Mouse (Mus musculus): Measurements from ENCODE around the gene Ccin. TPM values are rescaled to one million over a fixed set of nuclear protein-coding genes. Genes with fewer than 3 reads are reported as not detected.

Ccin gene
- polyA plus RNA-seq, 1 experiment = 0.04 TPM

DNA sequence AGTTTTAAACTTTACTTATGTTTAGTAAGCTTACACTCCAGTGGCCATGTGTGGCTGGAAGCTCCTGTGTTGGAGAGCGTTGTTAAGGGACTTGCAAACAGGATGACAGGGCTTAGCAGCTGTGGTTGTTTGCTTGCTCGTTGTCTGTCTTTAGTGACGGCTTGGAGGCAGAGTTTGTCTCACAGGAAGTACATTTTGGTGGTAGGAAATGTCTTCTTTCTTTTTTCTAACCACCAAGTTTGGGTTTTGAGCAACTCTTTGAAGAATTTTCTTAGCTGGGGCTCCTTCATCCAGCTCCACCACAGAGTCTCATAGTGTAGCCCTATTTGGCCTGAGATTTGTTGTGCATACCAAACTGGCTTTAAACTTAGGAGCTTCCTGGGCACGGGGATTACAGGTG lies 39.0 kb downstream of the Ccin start:
- H3ac ChIP-seq (ENCODE audit: control insufficient read depth, insufficient read length, low read depth) = no peak overlapping the region
- peaks cover 31% of the 10 kb centered on the region for H3K79me3 ChIP-seq (ENCODE audit: low read depth)
- no peaks in the 10 kb centered on the region for H3K27me3 ChIP-seq (ENCODE audit: control insufficient read depth, insufficient read depth, insufficient read length)
- TF ChIP-seq CEBPB (IDR thresholded peaks at IDR 0.05; ENCODE audit: low read depth) (no peak), USF1 (IDR thresholded peaks at IDR 0.05; ENCODE audit: low read depth) (no peak), MYOG (IDR thresholded peaks at IDR 0.05; ENCODE audit: control insufficient read depth, extremely low read depth, insufficient read length) (no peak), MYOD1 (IDR thresholded peaks at IDR 0.05; ENCODE audit: control insufficient read depth, insufficient read length, low read depth) (no peak), CTCF (IDR thresholded peaks at IDR 0.05; ENCODE audit: control insufficient read depth, insufficient read depth, insufficient read length) (no peak), FOSL1 (IDR thresholded peaks at IDR 0.05; ENCODE audit: insufficient read depth, low read length, poor library complexity, severe bottlenecking) (no peak), MAX (IDR thresholded peaks at IDR 0.05) (no peak)
- peaks cover 100% of the 10 kb centered on the region for H3K36me3 ChIP-seq (ENCODE audit: control insufficient read depth, insufficient read depth)
- peaks cover 67% of the 10 kb centered on the region for H3K79me2 ChIP-seq (ENCODE audit: control insufficient read depth, insufficient read depth)
- H3K4me3 ChIP-seq (ENCODE audit: insufficient read depth, poor library complexity, severe bottlenecking) = no peak overlapping the region

DNA sequence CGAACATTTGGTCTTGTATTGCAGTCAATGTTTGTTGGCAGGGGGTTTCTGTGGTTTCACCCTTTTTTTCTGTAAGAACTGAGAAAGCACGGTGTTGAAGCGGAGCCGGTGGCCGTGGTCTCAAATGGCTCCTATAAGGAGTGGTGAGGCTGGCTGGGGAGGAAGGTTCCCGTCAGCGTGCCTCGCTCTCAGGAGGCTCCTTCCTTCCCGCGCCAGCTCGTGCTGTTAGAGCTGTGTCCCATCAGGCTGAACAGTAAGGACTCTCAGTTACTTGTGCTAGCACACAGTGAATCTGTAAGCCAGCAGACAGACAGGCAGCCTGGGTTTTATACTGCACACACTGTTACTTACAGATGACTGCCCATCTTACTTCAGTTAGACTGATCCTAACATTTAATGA lies 39.5 kb downstream of the Ccin start:
- no peak overlapping the region for H3K4me3 ChIP-seq (ENCODE audit: insufficient read depth, poor library complexity, severe bottlenecking)
- H3ac ChIP-seq (ENCODE audit: control insufficient read depth, insufficient read length, low read depth) = no peak overlapping the region
- H3K79me2 ChIP-seq (ENCODE audit: control insufficient read depth, insufficient read depth) = peaks cover 62% of the 10 kb centered on the region
- no peaks in the 10 kb centered on the region for H3K27me3 ChIP-seq (ENCODE audit: control insufficient read depth, insufficient read depth, insufficient read length)
- peaks cover 99% of the 10 kb centered on the region for H3K36me3 ChIP-seq (ENCODE audit: control insufficient read depth, insufficient read depth)
- TF ChIP-seq USF1 (IDR thresholded peaks at IDR 0.05; ENCODE audit: low read depth) (no peak), MYOG (IDR thresholded peaks at IDR 0.05; ENCODE audit: control insufficient read depth, extremely low read depth, insufficient read length) (no peak), FOSL1 (IDR thresholded peaks at IDR 0.05; ENCODE audit: insufficient read depth, low read length, poor library complexity, severe bottlenecking) (no peak), MAX (IDR thresholded peaks at IDR 0.05) (no peak), CEBPB (IDR thresholded peaks at IDR 0.05; ENCODE audit: low read depth) (no peak), MYOD1 (IDR thresholded peaks at IDR 0.05; ENCODE audit: control insufficient read depth, insufficient read length, low read depth) (no peak), CTCF (IDR thresholded peaks at IDR 0.05; ENCODE audit: control insufficient read depth, insufficient read depth, insufficient read length) (no peak)
- H3K79me3 ChIP-seq (ENCODE audit: low read depth) = peaks cover 27% of the 10 kb centered on the region

DNA sequence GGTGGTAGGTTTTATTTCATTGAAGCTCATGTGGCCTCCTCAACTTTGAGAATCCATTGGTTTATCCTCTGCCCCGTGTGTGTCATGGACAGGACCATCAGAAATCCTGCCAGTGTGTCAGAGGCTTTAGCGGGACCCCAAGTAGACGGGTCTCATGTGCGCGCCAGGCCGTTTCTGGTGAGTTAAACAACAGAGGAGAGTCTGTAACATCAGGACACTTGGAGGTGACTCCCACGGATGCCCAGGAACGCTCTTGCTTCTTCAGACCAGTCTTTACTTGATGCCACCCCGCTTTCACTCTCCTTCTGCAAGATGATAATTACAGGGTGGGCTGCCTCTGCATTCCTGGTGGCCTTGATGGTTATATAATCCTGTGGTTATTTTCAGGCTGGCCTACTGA lies 40.4 kb downstream of the Ccin start:
- peaks cover 99% of the 10 kb centered on the region for H3K36me3 ChIP-seq (ENCODE audit: control insufficient read depth, insufficient read depth)
- no peak overlapping the region for H3K4me3 ChIP-seq (ENCODE audit: insufficient read depth, poor library complexity, severe bottlenecking)
- TF ChIP-seq CTCF (IDR thresholded peaks at IDR 0.05; ENCODE audit: control insufficient read depth, insufficient read depth, insufficient read length) (no peak), FOSL1 (IDR thresholded peaks at IDR 0.05; ENCODE audit: insufficient read depth, low read length, poor library complexity, severe bottlenecking) (no peak)

DNA sequence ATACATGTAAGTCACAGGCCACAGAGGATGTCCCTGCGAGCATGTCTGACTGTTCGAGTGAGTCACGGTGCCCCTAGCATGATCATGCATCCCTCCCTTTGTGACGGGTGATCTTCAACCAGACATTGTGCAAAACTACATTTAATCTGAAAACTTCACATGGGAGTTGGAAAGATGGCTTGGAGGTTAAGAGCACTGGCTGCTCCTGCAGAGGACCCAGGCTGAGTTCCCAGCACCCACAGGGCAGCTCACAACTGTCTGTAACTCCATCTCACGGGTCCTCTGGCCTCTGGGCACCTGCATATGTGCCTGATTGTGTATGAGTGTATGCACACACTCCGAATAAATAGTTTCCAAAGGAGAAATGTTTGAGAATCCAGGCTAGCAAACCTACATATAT lies 41.0 kb downstream of the Ccin start:
- H3K79me3 ChIP-seq (ENCODE audit: low read depth) = peaks cover 15% of the 10 kb centered on the region
- no peak overlapping the region for H3ac ChIP-seq (ENCODE audit: control insufficient read depth, insufficient read length, low read depth)
- H3K79me2 ChIP-seq (ENCODE audit: control insufficient read depth, insufficient read depth) = peaks cover 48% of the 10 kb centered on the region
- H3K27me3 ChIP-seq (ENCODE audit: control insufficient read depth, insufficient read depth, insufficient read length) = no peaks in the 10 kb centered on the region
- no peak for TF ChIP-seq CTCF (IDR thresholded peaks at IDR 0.05; ENCODE audit: control insufficient read depth, insufficient read depth, insufficient read length)
- no peak for TF ChIP-seq MYOG (IDR thresholded peaks at IDR 0.05; ENCODE audit: control insufficient read depth, extremely low read depth, insufficient read length)
- TF ChIP-seq CEBPB (IDR thresholded peaks at IDR 0.05; ENCODE audit: low read depth) = no peak
- no peak for TF ChIP-seq MYOD1 (IDR thresholded peaks at IDR 0.05; ENCODE audit: control insufficient read depth, insufficient read length, low read depth)
- TF ChIP-seq MAX (IDR thresholded peaks at IDR 0.05) = no peak
- TF ChIP-seq USF1 (IDR thresholded peaks at IDR 0.05; ENCODE audit: low read depth) = no peak
- no peak for TF ChIP-seq FOSL1 (IDR thresholded peaks at IDR 0.05; ENCODE audit: insufficient read depth, low read length, poor library complexity, severe bottlenecking)
- peaks cover 98% of the 10 kb centered on the region for H3K36me3 ChIP-seq (ENCODE audit: control insufficient read depth, insufficient read depth)
- H3K4me3 ChIP-seq (ENCODE audit: insufficient read depth, poor library complexity, severe bottlenecking) = no peak overlapping the region

More for the DNA sequence above, 40.4 kb downstream of the Ccin start:
- Histone ChIP-seq H3ac (ENCODE audit: control insufficient read depth, insufficient read length, low read depth) (no peak overlapping the region), H3K79me2 (ENCODE audit: control insufficient read depth, insufficient read depth) (peaks cover 53% of the 10 kb centered on the region), H3K79me3 (ENCODE audit: low read depth) (peaks cover 20% of the 10 kb centered on the region), H3K27me3 (ENCODE audit: control insufficient read depth, insufficient read depth, insufficient read length) (no peaks in the 10 kb centered on the region)

DNA sequence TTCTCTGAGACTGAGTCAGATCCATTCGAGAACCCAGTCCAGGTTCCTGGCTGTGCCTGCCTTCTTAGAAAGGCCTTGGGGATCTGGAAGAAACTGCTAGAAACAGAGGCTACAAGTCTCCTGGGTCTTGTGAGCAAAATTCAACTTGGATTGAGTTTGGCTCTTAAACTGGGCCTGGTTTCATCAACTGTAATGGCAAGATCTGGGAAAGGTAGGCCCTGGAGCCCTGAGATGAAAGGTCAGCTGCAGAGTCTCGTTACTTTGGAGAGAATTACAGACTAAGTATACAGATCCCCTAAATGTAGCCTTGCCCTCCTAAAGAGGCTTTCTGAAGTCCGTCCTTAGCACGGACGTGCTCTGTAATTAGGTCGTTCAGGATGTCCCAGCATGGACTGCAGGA lies 42.3 kb downstream of the Ccin start:
- Histone ChIP-seq H3K27me3 (ENCODE audit: control insufficient read depth, insufficient read depth, insufficient read length) (no peaks in the 10 kb centered on the region), H3K4me3 (ENCODE audit: insufficient read depth, poor library complexity, severe bottlenecking) (no peak overlapping the region), H3K79me3 (ENCODE audit: low read depth) (peaks cover 15% of the 10 kb centered on the region), H3K36me3 (ENCODE audit: control insufficient read depth, insufficient read depth) (peaks cover 98% of the 10 kb centered on the region), H3K79me2 (ENCODE audit: control insufficient read depth, insufficient read depth) (peaks cover 34% of the 10 kb centered on the region), H3ac (ENCODE audit: control insufficient read depth, insufficient read length, low read depth) (no peak overlapping the region)
- TF ChIP-seq USF1 (IDR thresholded peaks at IDR 0.05; ENCODE audit: low read depth) = no peak

DNA sequence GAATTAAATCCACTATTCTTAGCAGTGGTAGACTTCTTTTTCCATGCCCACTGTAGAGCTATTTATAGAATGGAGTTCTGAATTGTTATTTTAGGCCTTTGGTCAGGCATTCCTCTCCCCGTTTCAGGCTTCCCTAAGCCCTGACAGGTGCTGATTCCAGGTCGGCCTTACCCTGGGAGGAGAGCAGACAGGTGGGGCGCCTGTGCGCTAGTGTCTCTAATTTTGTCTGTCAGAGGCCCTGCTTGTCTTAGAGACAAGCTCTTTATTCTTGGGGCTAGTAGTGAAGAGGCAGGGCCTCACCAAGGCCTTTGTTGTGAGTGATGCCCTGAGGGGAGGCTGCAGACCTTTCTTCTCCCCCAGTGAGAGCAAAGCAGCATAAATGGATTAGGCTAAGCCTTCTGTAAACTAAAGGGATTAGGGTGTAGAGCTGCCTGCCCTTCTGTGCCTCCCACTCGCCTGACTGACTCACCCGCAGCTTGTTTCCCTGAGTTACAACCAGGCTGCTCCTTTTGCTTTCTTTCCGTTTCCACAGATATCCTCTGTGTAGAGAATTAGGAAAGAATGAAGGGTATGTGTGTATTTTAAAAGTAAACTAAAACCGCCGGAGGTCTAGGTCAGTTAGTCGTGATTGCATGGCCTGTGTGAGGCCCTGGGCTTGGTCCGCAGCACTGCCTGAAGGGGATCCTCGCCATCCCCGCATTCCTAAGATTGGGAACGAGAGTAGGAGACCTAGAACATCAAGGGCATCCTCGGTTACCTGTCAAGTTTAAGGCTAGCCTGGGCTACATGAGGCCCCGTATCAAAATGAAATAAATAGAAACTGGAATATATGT lies 45.2 kb downstream of the Ccin start:
- Histone ChIP-seq H3K27me3 (ENCODE audit: control insufficient read depth, insufficient read depth, insufficient read length) (no peaks in the 10 kb centered on the region), H3K79me3 (ENCODE audit: low read depth) (peaks cover 4% of the 10 kb centered on the region), H3K79me2 (ENCODE audit: control insufficient read depth, insufficient read depth) (peaks cover 5% of the 10 kb centered on the region), H3K36me3 (ENCODE audit: control insufficient read depth, insufficient read depth) (peaks cover 98% of the 10 kb centered on the region), H3ac (ENCODE audit: control insufficient read depth, insufficient read length, low read depth) (no peak overlapping the region), H3K4me3 (ENCODE audit: insufficient read depth, poor library complexity, severe bottlenecking) (no peak overlapping the region)
- TF ChIP-seq MYOG (IDR thresholded peaks at IDR 0.05; ENCODE audit: control insufficient read depth, extremely low read depth, insufficient read length) = no peak
- no peak for TF ChIP-seq MYOD1 (IDR thresholded peaks at IDR 0.05; ENCODE audit: control insufficient read depth, insufficient read length, low read depth)
- TF ChIP-seq CEBPB (IDR thresholded peaks at IDR 0.05; ENCODE audit: low read depth) = no peak
- no peak for TF ChIP-seq USF1 (IDR thresholded peaks at IDR 0.05; ENCODE audit: low read depth)
- TF ChIP-seq FOSL1 (IDR thresholded peaks at IDR 0.05; ENCODE audit: insufficient read depth, low read length, poor library complexity, severe bottlenecking) = no peak
- no peak for TF ChIP-seq CTCF (IDR thresholded peaks at IDR 0.05; ENCODE audit: control insufficient read depth, insufficient read depth, insufficient read length)
- no peak for TF ChIP-seq MAX (IDR thresholded peaks at IDR 0.05)
